Mouse (Mus musculus): ENCODE results near the gene Lsamp.

Gene Lsamp

DNA sequence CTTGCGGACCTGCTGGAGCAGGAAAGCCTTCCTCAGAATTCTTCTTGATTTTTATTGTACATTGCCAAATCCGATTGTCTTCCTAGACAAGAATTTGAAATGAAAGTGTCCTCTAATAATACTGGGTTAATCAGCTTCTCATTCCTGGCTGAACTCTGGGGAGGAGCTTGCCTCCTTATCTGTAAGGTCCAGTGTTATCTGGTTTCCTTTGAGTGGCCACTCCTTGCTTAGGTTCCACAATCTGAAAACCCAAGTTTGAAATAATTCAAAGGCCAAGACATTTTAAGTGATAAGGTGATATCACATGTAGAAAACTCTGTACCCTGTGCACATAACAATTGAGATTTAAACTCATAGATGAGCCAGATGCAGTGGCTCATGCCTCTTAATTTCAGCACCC is 975.0 kb downstream of the Lsamp start:
- no peak for DNase-seq (ENCODE audit: low spot score)

DNA sequence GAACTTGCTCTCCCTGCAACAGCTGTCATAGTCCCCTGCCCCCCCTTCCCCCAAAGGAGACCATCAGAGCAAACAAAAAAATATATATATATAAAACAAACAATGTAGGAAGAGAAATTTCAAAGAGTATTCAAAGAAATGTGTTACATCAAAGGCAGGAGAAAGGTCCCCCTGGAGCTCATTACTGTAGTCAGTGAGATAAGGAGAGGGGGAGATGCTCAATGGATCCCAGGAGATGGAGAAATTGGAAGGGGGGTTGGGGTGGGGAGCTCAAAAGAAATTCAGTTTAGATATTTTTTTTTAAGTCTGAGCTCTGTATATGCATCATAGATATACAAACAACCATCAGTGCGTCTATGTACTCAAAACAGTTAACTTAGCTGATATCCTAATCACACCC is 976.4 kb downstream of the Lsamp start:
- no peak for DNase-seq (ENCODE audit: low spot score)

DNA sequence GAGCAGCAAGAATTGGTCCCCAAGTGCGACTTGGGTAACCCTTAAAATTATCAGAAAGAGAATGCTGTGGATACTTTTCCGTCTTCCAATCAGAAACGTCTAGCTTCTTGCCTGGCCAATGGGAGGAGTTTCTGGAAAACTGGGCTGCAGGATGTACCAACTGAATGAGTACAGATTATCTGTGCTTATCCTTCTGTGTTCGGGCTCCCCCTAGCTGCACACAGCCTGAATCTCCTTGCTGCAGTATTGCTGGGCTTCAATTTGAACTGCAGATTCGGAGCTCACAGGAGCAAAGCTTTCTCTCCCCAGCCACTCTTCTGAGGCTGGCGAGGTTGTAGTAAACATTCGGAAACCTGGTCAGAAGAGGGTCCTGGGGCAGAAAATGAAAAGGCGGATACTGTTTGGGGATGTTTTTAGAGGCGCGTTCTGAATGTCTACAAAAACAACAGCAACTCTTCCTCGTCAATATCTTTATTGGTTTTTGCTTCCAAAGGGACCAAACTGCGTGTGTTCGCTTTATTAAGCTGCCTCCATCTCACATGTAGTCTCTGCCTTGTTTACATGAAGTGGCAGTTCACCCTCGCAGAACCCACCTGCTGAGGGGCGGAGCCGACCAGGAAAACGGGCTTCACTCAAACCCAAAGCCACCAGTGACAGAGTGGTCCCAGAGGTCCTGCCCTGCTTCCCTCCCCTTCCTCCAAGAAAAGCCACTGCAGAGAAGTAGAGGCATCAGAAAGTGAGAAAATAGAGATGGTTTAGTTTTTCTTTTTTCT is 984.1 kb downstream of the Lsamp start:
- peak; percentile 16 for DNase-seq (ENCODE audit: low spot score)

DNA sequence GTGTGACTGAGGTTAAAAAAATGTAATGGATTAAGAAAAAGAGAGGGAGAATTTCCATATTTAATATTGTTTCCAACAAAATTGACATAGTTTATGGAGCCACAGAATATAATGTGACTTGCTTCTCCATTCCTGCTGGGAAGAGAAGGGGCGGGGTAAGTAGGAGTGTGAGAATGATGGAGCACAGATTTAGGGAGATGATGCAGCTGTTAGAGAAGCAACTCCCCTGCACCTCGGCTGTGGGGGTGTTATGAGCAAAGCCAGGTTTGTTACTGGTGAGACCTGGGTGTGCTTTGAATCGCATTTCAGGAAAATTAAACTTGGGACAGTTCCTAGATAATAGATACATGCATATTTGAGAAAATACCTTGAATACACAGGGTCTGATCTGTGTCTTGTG is 987.2 kb downstream of the Lsamp start:
- no peak for DNase-seq (ENCODE audit: low spot score)

DNA sequence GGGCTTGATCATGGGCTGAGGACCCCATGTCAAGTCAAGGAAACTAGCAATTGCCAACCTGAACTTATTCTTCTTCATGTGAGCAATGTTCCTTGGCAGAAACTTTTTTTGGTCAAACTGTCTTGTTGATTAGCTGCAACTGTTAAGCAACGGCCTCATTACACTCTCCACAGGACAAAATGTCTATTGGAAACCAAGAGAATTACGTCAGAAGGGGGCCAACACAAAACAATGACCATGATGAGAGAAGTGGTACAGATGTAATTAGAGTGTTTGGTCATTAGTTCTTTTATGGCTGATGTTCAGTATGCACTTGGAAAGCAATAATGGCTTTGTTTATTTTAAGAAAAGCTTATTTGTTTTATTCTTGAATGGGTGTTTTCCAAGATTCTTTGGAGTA is 989.9 kb downstream of the Lsamp start:
- DNase-seq (ENCODE audit: low spot score), result no peak

DNA sequence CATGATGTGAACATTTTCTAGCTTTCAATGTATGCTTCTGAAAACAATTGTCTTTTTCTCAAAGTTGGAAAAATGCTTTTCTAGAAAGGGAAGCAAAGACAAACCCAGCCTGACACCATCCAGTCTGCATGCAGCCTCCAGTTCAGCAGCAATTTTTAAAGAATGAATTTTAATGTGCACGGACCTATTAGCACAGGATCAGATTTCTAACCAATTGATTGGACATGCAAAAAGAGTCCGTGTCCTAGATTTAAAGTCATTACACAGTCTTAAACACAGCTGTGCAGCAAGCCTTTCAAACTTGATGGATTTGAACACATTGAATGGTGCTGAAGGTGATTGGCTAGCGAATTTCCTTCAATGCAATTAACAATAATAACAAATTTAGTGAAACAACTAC is 998.9 kb downstream of the Lsamp start:
- DNase-seq (ENCODE audit: low spot score), result no peak

DNA sequence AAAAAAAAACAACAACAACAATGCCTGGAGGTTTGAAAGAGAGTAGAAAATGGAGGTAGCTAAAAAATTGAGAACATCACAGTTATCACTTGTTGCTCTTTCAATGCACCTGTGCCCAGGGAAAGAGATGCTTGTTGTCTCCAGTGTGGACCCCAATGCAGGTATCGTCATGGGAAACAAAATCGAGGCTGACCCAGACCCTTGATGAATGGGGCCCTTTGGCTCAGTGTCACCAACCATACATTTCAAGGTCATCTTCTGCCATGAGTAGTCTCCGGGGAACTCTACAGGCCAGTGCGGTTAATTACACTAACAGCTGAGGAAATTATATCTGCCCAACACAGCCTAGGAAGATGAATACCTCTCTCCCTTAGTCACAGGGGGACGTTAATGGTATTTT is 1023.4 kb downstream of the Lsamp start:
- no peak for DNase-seq (ENCODE audit: low spot score)

DNA sequence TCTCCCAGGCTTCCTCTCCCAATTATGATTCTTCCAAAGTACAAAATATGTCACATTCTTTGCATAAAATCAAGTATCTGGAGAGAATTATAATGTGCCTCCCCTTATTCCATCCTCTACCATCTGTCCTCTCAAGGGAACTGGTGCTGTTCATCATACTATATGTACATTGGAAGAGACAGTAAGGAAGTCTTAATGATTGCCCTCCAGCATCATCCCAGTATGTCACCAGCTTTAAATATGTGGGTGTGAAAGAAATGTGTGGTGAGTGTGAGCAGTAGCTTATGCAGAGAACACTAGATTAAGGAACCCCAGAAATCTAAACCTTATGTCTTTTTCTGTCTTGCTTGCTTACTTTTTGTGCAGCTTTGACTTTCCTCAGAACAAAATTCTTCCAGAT is 1050.6 kb downstream of the Lsamp start:
- no peak for DNase-seq (ENCODE audit: low spot score)

DNA sequence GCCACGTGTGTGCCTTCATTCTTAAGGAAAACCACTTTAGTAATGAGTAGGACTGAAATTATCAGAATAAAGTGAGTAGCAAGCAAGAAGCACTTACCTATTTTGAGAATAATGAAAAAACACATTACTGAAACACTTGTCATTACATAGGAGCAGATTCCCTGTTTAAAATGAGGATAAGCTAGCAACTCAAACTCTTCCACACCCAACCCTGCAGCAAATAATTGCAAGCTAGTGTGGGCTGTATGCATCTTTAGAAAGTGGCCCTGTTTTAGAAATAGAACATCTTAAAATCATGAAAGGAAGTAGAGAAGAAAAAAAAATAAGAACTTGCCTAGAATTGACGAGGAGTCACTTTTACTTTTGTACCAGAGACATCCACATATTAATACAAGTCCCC is 1057.5 kb downstream of the Lsamp start:
- no peak for DNase-seq (ENCODE audit: low spot score)

DNA sequence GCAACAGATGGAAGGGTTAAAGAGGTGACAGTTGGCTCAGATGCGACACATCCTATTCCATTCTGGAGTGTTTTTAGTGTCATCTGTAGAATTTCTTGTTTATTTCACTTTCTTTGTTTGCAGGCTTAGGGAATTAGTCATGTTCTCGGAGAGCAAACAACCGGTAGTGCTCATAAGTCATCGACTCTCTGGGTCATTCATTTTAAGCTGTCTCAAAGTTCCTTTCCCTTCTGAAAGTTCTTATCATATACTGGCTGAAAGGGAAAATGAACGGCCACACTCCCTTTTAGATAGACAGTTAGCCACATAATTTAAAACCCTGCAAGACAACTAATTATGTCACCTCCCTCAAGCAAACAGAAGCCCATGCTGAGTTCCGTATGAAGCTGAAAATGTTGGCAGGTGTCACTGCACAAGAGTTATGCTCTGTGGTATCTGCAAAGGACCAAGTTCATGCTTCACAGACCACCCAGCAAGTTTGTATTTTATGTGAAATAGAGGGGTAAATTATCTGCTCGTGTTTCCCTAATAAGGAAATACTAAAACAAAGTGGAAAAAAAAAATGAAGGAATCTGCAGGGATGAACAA is 1079.2 kb downstream of the Lsamp start:
- DNase-seq (ENCODE audit: low spot score), result no peak

DNA sequence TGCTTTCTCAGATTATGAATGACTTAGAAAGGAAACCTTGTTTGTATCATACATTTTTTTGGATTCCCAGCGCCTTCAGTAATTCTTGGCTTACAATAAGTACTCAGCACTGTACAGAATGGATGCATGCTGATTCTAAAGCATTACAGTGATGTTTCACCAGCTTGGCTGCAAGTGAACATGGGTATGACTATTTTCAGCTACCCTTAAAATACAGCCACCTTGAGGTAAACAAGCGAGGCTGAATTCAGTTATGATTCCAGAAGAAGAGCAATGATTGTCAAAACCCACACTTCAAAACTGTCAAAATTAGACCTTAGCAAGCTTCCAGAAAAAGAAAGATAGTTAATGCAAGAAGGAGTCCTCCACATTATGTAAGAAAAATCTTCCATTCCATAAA is 1089.3 kb downstream of the Lsamp start:
- no peak for DNase-seq (ENCODE audit: low spot score)

DNA sequence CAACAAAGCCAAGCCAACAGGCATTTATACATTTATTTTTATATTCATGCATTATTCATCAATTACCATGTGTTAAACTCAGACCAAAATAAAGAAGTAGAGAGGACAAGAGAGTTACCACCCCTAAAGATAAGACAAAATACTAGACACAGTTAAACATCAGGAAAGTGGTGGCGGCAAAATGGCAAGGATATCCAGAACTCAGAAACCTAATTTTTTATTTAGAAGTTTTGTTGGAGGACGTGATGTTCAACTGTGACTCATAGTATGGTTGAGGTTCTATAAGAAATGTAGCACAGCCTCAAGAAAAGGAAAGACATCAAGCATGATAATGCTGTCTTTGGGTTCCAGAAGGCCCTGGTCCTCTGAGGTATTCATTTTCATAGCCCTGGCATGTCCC is 1104.5 kb downstream of the Lsamp start:
- DNase-seq (ENCODE audit: low spot score), result no peak

DNA sequence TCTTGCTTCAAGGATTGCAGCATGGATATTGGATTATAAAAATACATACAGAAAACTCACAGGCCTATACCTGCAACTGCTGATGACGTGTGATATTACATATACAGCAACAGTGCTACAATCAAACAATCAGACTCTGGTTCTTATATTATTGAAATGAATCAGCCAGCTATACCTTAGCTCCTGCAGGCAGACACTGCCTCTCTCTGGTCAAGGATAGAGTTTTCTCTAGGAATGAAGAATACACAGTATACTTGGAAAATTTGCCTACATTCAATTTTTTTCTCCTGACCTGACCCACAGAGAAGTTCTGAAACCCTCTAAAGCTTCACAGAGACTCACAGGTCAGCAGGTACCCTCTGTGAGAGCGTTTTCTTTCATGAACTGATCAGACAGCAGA is 1105.9 kb downstream of the Lsamp start:
- no peak for DNase-seq (ENCODE audit: low spot score)

DNA sequence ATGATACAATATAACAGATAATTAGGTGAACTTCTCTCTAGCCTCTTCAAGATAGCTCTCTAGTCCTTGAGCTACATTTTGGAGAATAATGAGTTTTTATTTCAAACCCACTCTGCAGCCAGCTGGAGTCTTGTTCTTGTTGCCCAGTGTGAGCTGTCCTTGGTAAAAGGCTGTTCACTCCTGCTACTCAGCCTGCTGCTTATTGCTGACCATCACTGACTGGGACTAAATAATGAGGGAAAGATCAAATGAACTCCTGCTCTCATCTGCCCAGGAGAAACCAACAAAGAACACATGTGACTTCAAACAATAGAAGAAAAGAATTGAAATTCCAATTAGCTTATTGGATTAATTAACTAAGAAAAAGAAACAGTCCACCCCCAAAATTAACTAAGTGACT is 1107.1 kb downstream of the Lsamp start:
- DNase-seq (ENCODE audit: low spot score), result no peak

DNA sequence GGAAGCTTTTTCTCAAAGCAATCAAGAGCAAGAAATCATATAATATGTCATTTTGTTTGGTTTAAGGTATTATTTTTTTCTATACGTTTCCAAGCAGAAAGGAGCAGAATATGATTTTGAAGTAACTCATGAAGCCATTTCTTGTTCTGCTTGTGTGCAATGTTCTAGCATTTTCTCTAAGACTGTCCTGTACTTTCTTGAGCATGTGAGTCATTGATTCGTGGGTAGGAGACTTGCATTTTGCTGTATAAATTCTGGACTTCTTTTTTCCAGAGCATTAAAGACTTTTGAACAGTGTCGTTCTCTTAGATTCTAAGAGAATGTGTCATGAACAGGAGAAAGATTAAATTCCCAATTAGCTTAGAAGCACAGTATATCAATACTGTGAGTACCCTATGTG is 1118.6 kb downstream of the Lsamp start:
- DNase-seq (ENCODE audit: low spot score), result no peak

DNA sequence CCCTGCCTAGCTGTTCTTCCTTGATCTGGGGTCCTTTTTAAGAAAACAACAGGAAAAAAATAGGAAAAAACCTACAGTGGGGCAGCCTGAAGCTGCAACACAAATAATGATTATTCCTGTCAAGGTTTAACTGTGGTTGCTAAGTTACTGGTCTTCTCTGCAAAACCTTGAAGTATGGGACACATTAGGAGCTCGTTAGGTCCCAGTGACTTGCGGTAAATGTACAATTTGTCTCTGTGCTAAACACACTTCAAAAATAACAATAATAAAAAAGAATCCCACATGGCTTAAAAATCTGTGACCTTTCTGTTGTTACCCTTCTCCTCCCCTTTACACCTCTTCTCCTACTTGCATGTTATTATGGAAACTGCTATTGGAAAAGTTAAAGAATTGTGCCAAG is 1140.2 kb downstream of the Lsamp start:
- DNase-seq (ENCODE audit: low spot score), result no peak

DNA sequence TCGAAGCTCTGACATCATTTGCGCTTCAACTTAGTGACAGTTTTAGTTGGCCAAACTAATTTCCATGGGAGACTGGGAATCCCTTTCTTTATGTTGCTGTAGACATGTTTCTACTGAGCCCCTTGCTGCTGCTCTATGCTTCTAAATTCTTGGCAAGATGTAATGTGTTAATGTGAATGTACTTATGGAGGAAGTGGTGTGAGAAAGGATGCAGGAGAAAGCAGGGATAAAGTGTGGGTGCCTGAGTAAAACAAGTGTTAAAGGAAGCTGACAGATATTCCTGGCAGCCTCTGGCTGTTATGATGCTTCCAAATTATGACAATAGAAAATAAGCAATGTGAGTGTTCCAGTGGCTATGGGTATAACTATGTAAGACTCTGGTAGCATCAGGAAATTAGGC is 1140.9 kb downstream of the Lsamp start:
- no peak for DNase-seq (ENCODE audit: low spot score)

DNA sequence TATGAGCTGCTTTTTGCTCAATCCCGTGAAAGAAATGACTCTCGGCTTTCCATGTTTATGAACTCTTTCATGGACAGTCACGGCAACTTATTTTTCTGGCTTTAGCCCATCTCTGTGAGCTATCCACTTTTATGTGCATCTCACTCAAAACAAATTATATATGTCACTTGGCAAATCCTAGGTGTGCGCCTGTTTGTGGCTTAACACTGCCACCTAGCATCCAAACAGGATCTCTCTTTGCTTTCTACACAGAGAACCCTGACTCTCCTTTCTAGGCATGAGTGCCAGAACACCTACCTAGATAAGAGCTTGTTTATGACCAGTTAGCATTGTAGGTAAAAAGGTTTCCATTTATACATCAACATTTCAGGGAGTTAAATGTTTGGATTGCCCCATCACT is 1146.9 kb downstream of the Lsamp start:
- no peak for DNase-seq (ENCODE audit: low spot score)

DNA sequence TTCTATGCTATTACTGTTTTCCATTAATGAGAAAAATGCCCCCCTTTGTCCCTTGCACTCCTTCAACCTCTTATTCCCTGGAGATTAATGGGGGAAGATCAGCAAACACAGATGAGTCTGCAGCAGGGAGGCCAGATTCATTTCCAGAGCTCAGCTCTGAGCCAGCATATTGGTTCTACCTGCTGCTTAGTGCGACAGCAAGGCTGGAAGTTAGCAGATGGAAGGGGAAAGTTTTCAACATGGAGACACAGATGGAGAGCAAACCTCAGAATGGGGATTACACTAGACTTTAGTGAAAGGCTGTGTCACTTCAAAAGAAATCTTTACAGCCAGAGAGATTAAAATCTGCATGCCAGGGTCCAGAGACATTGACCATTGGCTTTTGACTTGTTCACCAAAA is 1188.7 kb downstream of the Lsamp start:
- no peak for DNase-seq (ENCODE audit: low spot score)

DNA sequence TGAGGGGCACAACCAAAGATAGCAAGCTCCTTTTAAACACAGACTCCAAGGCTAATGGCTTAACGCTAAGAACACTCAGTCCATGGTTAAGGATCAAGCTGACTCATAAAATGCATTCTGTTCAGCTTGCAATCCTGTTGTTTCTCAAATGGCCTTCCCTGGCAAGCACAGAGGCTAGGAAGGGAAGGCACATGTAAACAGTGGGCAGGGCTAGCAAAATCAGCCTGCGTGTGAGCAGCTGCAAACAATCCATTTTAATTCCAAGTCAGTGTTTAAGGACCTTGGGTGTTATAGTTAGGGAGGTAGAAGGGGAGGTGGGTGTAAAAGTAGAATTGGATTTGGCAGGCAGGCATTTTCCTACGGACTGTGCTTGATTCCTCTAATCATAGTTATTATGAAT is 1195.4 kb downstream of the Lsamp start:
- no peak for DNase-seq (ENCODE audit: low spot score)

DNA sequence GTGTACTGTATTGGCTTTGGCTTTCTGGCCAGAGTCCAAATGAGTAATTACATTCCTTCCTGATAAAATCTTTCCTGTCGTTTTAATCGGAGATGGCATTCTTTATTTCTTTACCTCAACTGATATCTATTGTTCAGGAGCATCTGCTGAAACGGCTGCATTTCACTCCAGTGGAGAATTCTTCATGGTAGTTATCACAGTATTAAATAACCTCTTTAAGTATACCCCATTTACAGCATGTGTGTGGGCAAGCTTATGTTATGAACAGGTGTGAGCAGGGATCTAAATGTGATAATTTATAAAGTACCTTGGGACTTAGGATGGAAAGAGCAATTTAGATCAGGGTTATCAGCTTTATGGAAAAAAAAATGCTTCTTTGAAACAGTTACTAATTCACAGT is 1196.7 kb downstream of the Lsamp start:
- no peak for DNase-seq (ENCODE audit: low spot score)

DNA sequence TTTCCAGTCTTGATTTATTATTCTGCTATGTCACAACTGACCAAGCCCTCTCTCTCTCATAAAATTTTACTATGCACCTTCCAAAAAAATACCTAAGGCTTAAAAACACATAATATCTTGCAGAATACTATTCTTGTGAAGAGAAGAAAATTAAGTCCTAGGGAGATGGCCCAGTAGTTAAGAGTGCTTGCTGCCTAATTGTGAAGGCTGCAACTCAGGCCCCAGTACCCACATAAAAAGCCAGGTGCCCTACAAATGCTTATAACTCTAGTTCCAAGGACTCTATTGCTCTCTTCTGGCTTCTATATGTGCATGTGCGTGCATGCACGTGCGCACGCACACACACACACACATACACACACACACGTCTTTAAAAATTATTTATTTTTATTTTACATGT is 1225.9 kb downstream of the Lsamp start:
- no peak for DNase-seq (ENCODE audit: low spot score)

DNA sequence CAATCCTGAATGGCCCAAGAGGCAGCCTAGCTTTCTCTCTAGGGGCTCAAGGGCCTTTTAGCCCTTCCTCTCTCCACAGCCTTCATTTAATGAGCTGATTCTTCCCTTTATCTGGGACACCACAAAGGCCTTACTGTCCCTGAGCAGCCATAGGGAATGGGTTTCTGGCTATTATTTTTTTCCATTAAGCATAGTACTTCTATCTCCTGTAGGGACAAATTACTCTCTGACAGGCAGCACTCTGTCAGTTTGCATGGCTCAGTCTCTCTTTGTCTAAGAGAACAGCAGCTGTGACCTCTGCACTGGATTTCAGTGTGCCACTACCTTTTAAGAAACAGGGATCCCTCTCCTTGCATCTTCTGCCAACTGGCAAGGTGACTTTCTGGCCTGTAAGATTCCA is 1251.7 kb downstream of the Lsamp start:
- DNase-seq (ENCODE audit: low spot score), result no peak

DNA sequence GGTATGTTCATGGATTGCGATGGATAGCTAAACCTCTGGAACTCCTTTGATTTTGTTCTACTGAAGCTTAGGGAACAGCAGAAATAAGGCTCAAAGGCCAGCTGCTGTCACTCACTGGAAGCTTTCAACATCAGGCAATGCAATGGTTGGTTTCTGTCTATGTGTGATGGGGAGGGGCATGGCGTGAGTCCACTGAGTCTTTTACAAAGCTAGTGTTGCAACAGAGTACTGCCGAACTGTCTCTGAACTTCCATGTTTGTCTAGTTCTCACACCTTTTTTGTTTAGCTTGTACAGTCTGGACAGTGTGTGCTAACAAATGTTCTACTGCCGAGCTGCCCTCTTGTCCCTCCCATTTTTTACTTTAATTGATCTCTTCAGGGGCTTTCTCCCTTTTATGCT is 1258.7 kb downstream of the Lsamp start:
- DNase-seq (ENCODE audit: low spot score), result no peak

Data from lung, postnatal 25 days (tissue).